Mouse (Mus musculus) thymus, postnatal 0 days (tissue): ENCODE measurements around the gene Hoxb6. TPM values are rescaled to one million over a fixed set of nuclear protein-coding genes. Genes with fewer than 3 reads are reported as not detected.

Experiments used
- DNase-seq: peaks from one replicate; pipeline ENCODE4 v3.0.0-alpha.2; 2015; ENCODE audit warnings: low spot score
- microRNA counts: library from miRNA; unstranded; fragments of <30 nt; microRNA quantifications from one replicate; lab custom pipeline; 2015
- microRNA-seq: library from miRNA; unstranded; fragments of <30 nt; microRNA quantifications from one replicate; pipeline ENCODE4, GENCODE M21; 2016; ENCODE audit warnings: borderline number of aligned reads
- polyA plus RNA-seq: library from polyadenylated mRNA; unstranded; fragments of >200 nt; fragmentation: Nextera tagmentation; extraction: Ambion mirVana; gene quantifications from 2 replicates; pipeline ENCODE4 v1.2.1, GENCODE M21; 2015

Hoxb6 gene
- polyA plus RNA-seq, 1 experiment from 2014 or later = 0.10 TPM

- DNase-seq = no peak
These were observed 56.7 kb downstream of the Hoxb6 start for GRCm38 (mm10) chr11:96348988-96349387.

- DNase-seq = no peak
These were observed 57.4 kb downstream of the Hoxb6 start for GRCm38 (mm10) chr11:96349491-96350340.

GRCm38 (mm10) chr11:96350341-96350624, 58.0 kb downstream of the Hoxb6 start, which contains the start of gene Hoxb2:
TSS of gene Hoxb2 (plus strand) at chr11:96350525.
- DNase-seq = no peak

- DNase-seq = no peak
These were observed 58.5 kb downstream of the Hoxb6 start for GRCm38 (mm10) chr11:96350791-96351190.

MicroRNAs encoded within 50 kb of the gene (microRNA counts, 519-probe panel; counts per million panel counts)
- 473 counts per million, percentile 71 among the panel's probes with 10 or more counts for microRNA mmu-miR-10a (lab: Ali Mortazavi, UCI)
- microRNA mmu-miR-196a (lab: Ali Mortazavi, UCI) = 473 counts per million, percentile 71 among the panel's probes with 10 or more counts

Small RNAs within 50 kb of the gene (microRNA-seq; reads per million reads assigned to microRNA genes)
- gene Mir10a (1,238 reads per million, percentile 74 among the genes with 10 or more reads in this experiment), gene Mir196a-1 (not detected)

Other genes starting within 250 kb of the Hoxb6 start
- gene Ube2z, start 227.1 kb upstream of the Hoxb6 start, polyA plus RNA-seq = 27.1 and 28.4 TPM in 2 replicates
- gene Atp5g1, start 216.8 kb upstream of the Hoxb6 start, polyA plus RNA-seq = 610 and 662 TPM in 2 replicates
- gene Calcoco2, start 180.5 kb upstream of the Hoxb6 start, polyA plus RNA-seq = 0.13 and 0.20 TPM in 2 replicates
- 0.05 and 0.12 TPM in 2 replicates for gene Ttll6, start 158.7 kb upstream of the Hoxb6 start, polyA plus RNA-seq
- gene Hoxb13, start 98.2 kb upstream of the Hoxb6 start, polyA plus RNA-seq = 0.43 and 0.54 TPM in 2 replicates
- 0.09 TPM in 1 of 2 replicates, not detected in the other for gene Hoxb9, start 21.0 kb upstream of the Hoxb6 start, polyA plus RNA-seq
- gene Hoxb8, start 10.6 kb upstream of the Hoxb6 start, polyA plus RNA-seq = not detected in 2 replicates
- gene Hoxb7, start 5.9 kb upstream of the Hoxb6 start, polyA plus RNA-seq = 0.19 TPM in 1 of 2 replicates, not detected in the other
- gene Hoxb5, start 10.9 kb downstream of the Hoxb6 start, polyA plus RNA-seq = 0.15 and 0.16 TPM in 2 replicates
- gene Hoxb4, start 25.8 kb downstream of the Hoxb6 start, polyA plus RNA-seq = 0.09 and 0.20 TPM in 2 replicates
- gene Hoxb3, start 30.9 kb downstream of the Hoxb6 start, polyA plus RNA-seq = 0.18 and 0.30 TPM in 2 replicates
- gene Hoxb2, start 58.0 kb downstream of the Hoxb6 start, polyA plus RNA-seq = 1.3 and 1.4 TPM in 2 replicates
- gene Hoxb1, start 73.3 kb downstream of the Hoxb6 start, polyA plus RNA-seq = not detected in 2 replicates
- 376 and 450 TPM in 2 replicates for gene Skap1, start 172.1 kb downstream of the Hoxb6 start, polyA plus RNA-seq